Mouse (Mus musculus): Measurements from ENCODE around the gene Zfp651. TPM values are rescaled to one million over a fixed set of nuclear protein-coding genes. Genes with fewer than 3 reads are reported as not detected.

Gene Zfp651
- polyA plus RNA-seq, 1 experiment from 2014 or later, result 8.4 TPM

DNA sequence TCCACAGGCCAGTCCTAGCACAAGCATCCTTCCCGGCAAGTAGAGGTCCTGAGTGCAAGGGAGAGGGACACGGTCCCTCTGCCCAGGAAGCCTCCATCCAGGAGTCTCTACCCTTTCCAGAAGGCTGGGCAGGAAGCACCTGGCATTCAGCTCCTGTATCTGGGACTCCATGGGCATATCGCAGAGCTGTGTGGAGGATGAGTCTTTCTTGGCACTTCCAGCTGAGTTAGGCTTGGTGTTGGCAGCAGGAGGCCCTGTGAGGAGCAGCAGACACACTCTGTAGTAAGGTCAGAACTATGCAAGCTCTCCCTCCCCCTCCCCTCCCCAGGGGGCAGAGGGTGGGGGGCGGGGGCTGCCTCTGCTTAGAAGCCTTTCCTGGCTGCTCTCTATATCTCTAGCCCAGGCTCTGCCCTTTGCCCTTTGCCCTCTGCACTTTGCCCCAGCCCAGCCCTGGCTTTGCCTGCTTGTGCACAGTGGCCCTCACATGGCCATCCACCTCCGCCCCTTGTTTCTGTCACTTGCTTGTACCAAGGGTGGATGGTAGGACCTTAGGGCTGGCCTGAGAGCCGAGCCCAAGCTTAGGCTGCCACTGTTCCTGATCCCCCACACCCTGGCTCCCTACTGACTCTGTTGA is 39.9 kb downstream of the Zfp651 start:
- H3K9me3 ChIP-seq, result no peaks in the 10 kb centered on the region
- peak overlapping the region; percentile 50 for H3K27ac ChIP-seq
- DNase-seq (ENCODE audit: low spot score), result no peak
- no peaks in the 10 kb centered on the region for H3K36me3 ChIP-seq
- WGBS, result 33% methylated on average over 6 of the region's 6 CpGs
- H3K4me3 ChIP-seq, result no peak overlapping the region
- peaks cover 5% of the 10 kb centered on the region; the same call in 1 of the 2 replicates for H3K27me3 ChIP-seq (ENCODE audit: insufficient read depth, poor library complexity, severe bottlenecking)
- peaks cover 48% of the 10 kb centered on the region for H3K4me1 ChIP-seq (replicated peaks)

DNA sequence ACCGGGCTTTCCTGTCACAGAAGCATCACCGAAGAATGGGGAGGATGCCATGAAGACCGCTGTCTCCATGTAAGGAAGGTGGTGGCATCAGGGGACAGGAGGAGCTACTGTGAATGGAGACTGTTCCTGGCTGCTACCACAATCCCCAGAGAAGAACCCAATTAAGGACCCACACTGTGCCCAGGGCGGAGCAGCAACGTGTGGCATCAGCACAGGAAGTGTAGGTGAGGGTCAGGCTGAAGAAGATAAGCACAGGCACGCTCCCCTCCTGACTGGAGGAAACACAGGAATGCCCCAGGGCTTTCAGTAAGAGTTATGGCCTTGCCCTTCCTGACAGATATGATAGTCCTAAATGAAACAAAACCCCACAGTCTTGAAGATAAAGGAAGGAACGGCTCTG is 43.6 kb downstream of the Zfp651 start:
- no peaks in the 10 kb centered on the region for H3K9me3 ChIP-seq
- H3K27me3 ChIP-seq (ENCODE audit: insufficient read depth, poor library complexity, severe bottlenecking), result 0 out of 2 replicates have a peak, but pooled peaks cover 5% of the 10 kb centered on the region
- peak overlapping the region; percentile 13; the same call in 1 of the 2 replicates for H3K27ac ChIP-seq
- H3K4me3 ChIP-seq, result no peak overlapping the region
- peaks cover 67% of the 10 kb centered on the region for H3K4me1 ChIP-seq (replicated peaks)
- H3K36me3 ChIP-seq, result no peaks in the 10 kb centered on the region
- WGBS, result 73% methylated on average over 7 of the region's 7 CpGs
- DNase-seq (ENCODE audit: low spot score), result no peak

DNA sequence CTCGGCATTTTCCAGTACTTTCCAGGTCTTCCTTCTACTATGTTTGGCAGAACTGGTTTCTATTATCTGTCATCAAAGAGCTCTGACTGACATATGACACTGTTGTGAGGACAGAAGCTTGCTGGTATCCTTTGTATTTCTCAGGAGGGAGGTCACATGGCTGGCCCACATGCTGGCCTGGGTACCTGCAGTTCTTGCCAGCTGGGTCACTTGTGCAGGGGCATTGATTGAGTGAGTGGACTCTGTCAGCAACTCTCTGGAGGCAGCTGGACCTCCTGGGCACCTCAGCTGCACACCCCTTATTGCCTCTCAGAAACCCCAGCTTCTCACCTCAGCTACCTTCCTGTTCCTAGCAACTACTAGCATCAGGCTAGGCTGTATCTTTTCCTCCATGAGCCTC is 48.4 kb downstream of the Zfp651 start:
- peaks cover 73% of the 10 kb centered on the region for H3K4me1 ChIP-seq (replicated peaks)
- H3K36me3 ChIP-seq, result no peaks in the 10 kb centered on the region
- no peak overlapping the region for H3K4me3 ChIP-seq
- WGBS, result 39% methylated on average over 1 of the region's 1 CpGs
- peak overlapping the region; percentile 80 for H3K27ac ChIP-seq
- no peaks in the 10 kb centered on the region for H3K27me3 ChIP-seq (ENCODE audit: insufficient read depth, poor library complexity, severe bottlenecking)
- DNase-seq (ENCODE audit: low spot score), result no peak
- H3K9me3 ChIP-seq, result no peaks in the 10 kb centered on the region

DNA sequence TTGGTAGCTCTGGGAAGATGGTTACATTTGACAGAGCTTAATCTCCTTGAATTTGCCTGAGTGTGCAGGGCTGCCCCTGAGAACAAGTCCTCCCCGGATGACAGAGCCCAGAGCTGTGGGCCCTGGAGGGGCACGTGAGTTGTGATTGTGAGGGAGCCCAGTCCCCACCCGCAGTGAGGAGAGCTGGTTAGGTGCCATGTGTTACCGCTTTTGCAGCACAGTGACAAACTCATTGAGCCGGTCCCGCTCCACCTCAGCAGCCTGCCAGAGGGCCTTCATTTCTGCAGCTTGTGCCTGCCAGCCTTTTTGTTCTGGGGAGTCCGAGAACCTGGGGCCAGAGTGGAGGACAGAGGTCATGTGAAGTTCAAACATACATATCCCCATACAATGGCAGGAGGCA is 48.8 kb downstream of the Zfp651 start:
- peak overlapping the region; percentile 80 for H3K27ac ChIP-seq
- H3K9me3 ChIP-seq, result no peaks in the 10 kb centered on the region
- no peaks in the 10 kb centered on the region for H3K36me3 ChIP-seq
- WGBS, result 59% methylated on average over 7 of the region's 7 CpGs
- no peak overlapping the region for H3K4me3 ChIP-seq
- H3K27me3 ChIP-seq (ENCODE audit: insufficient read depth, poor library complexity, severe bottlenecking), result no peaks in the 10 kb centered on the region
- no peak for DNase-seq (ENCODE audit: low spot score)
- peaks cover 69% of the 10 kb centered on the region for H3K4me1 ChIP-seq (replicated peaks)

DNA sequence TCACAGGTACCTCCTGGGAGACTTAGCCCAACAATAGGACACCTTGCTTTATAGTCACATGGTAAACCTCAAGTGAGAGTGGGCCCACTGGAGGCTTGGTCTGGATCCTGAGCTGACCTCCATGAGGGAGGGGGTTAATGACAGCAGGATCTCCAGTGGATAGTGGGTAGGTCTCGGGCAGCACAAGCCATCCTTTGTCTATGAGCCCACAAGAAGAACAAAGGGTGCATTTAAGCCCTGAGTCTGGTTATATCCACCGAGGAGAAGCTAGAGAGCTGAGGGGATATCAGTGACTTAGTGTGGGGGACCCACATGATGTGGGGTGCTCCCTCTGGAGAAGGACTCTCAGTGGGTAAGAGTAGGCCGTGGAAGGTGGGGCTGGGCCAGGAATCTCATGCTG is 49.4 kb downstream of the Zfp651 start:
- peak overlapping the region; percentile 80 for H3K27ac ChIP-seq
- H3K9me3 ChIP-seq, result no peaks in the 10 kb centered on the region
- H3K36me3 ChIP-seq, result no peaks in the 10 kb centered on the region
- H3K27me3 ChIP-seq (ENCODE audit: insufficient read depth, poor library complexity, severe bottlenecking), result no peaks in the 10 kb centered on the region
- H3K4me3 ChIP-seq, result no peak overlapping the region
- no peak for DNase-seq (ENCODE audit: low spot score)
- WGBS, result 45% methylated on average over 3 of the region's 3 CpGs
- H3K4me1 ChIP-seq (replicated peaks), result peaks cover 66% of the 10 kb centered on the region

DNA sequence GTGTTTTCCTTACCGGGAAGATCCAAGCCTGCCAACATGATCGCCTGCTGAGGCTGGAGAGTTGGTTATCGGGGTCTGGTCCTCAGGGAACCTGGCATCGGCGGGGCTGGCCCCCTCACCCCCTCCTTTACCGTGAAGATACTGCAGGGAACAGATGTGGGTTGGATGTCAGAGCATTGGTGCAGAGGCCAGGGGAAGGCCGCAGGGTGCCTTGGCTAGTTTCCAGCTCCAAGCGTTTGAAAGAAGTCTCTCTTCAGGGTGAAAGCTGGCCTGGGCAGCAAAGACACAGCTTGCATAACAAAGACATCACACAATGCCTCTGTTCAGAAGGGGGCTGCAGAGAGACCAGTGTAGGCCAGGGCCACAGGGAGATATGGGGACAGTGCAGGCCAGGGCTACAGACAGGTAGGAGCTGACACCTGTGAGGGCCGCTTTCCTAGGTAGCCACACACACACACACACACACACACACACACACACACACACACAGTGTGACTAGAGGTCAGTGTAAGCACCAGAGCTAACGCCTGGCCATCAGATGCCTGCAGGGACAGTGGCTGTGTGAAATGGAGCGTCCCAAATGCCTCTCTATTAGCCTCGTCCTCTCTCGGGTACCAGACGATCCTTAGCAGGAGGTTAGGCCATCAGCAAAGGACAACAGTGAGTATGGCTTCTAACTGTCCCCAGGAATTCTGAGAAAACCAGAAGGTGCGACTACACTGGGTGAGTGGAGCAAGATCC is 51.1 kb downstream of the Zfp651 start:
- no peaks in the 10 kb centered on the region for H3K9me3 ChIP-seq
- peak; percentile 41 for DNase-seq (ENCODE audit: low spot score)
- H3K27ac ChIP-seq, result peak overlapping the region; percentile 80
- no peaks in the 10 kb centered on the region for H3K36me3 ChIP-seq
- H3K4me3 ChIP-seq, result peak overlapping the region; percentile 7; the same call in 1 of the 2 replicates
- 15% methylated on average over 15 of the region's 15 CpGs for WGBS
- no peaks in the 10 kb centered on the region for H3K27me3 ChIP-seq (ENCODE audit: insufficient read depth, poor library complexity, severe bottlenecking)
- H3K4me1 ChIP-seq (replicated peaks), result peaks cover 67% of the 10 kb centered on the region

DNA sequence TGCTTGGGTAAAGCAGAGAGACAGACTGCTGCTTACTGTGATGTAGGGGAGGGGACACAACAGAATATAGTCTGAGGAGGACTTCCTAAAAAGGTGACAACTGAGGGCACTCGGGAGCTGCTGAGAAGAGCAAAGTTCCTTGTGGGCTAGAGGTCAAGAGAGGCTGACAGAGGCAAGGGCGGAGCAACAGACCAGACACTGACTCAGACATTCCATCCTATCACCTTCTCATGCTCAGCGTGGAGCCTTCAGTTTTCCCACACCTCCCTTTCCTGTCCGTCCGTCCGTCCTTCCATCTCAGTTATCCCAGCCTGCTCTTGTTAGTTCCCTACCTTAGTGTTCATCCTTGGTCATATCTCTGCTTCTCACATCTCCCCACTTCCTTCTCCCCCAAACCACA is 56.1 kb downstream of the Zfp651 start:
- Histone ChIP-seq H3K4me3 (no peak overlapping the region), H3K36me3 (no peaks in the 10 kb centered on the region), H3K27me3 (ENCODE audit: insufficient read depth, poor library complexity, severe bottlenecking) (no peaks in the 10 kb centered on the region), H3K4me1 (replicated peaks) (peaks cover 24% of the 10 kb centered on the region), H3K9me3 (no peaks in the 10 kb centered on the region), H3K27ac (no peak overlapping the region)
- DNase-seq (ENCODE audit: low spot score), result no peak
- WGBS, result 64% methylated on average over 6 of the region's 6 CpGs

DNA sequence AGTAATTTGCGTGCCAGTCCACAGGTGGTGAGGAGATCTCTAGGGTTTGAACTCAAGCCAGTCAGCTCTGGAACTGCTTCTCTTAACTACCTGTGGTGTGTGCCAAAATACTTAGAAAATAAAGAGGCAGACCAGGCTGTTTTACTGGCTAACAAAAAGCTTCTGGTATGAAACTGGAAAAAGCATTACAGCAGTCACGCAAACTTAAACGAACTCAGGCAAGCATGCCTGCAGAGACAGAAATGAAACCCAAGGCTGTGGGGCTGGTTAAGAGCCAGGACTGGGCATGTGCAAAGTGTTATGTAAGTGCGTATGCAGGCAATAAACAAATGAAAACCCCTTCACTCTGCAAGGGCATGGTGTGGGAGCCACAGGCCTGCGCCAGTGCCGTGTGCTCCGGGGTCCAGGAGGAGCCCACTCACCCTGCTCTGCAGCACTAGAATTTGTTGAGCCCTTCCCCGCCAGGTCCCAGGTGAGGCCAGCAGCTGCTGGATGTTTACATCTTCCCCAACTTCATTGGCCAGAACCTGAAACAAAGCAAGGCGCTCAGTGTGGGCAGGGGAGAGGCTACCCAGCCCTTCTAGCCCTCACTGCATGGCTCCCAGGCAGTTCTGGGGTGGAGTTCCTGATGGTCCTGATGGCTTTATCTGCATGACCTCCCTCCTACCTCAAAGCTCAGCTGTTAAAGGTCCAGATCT is 60.1 kb downstream of the Zfp651 start:
- no peak overlapping the region for H3K4me3 ChIP-seq
- 82% methylated on average over 9 of the region's 9 CpGs for WGBS
- no peak for DNase-seq (ENCODE audit: low spot score)
- H3K36me3 ChIP-seq, result no peaks in the 10 kb centered on the region
- H3K27ac ChIP-seq, result no peak overlapping the region; the same call in 1 of the 2 replicates
- no peaks in the 10 kb centered on the region for H3K27me3 ChIP-seq (ENCODE audit: insufficient read depth, poor library complexity, severe bottlenecking)
- peaks cover 19% of the 10 kb centered on the region for H3K4me1 ChIP-seq (replicated peaks)
- H3K9me3 ChIP-seq, result no peaks in the 10 kb centered on the region

DNA sequence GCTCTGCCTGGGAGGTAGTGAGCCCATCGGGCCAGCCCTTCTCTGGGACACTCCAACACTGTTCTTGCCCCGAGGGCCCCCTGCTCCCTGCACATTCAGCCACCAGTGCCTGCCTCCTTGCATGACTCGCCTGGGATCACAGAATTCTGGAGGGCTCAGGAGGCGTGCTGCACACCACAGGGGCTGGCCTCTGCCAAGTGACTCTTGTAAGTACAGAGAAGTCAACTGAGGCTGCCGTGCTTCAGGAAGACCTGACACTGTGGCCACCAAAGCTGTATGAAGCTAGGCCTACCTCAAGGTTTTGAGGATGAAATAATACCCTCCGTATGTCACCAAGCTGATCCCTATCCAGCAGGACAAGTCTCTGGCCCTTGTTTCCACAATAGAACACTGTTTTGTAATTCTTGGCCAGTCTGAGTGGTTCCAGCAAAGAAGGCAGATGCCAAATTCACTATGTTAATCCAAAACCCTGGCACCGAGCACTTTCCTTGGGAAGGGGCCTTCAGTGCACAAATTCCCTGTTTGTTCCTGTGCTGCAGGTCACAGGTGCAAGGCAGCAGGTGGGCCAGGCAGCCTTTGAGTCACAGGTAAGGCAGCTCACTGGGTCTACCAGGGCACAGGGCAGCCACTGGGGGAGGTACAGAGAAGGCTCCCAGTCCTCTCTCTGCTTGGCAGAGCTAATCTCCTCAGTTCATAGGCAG is 60.8 kb downstream of the Zfp651 start:
- no peak overlapping the region; the same call in 1 of the 2 replicates for H3K27ac ChIP-seq
- no peak for DNase-seq (ENCODE audit: low spot score)
- 54% methylated on average over 7 of the region's 7 CpGs for WGBS

DNA sequence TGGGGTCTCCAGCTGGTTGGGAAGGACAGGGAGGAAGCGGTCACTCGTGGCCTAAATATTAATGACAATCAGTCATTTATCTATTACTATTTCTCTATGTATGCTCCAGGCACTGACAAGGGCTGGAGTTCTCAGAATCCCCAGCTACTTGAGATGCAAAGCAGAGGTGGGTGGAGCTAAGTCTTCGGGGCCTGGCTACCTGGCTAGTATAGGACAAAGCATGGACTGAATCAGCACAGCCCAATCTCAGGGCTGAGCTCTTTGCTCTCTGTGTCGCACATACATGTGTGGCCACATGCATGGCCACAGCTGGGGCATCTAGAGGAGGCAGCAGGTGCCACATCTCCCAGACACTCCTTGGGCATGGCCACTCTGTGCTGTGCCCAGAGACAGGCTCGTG is 61.6 kb downstream of the Zfp651 start:
- H3K36me3 ChIP-seq, result no peaks in the 10 kb centered on the region
- H3K27me3 ChIP-seq (ENCODE audit: insufficient read depth, poor library complexity, severe bottlenecking), result no peaks in the 10 kb centered on the region
- H3K27ac ChIP-seq, result no peak overlapping the region
- H3K9me3 ChIP-seq, result no peaks in the 10 kb centered on the region
- 80% methylated on average over 5 of the region's 5 CpGs for WGBS
- H3K4me1 ChIP-seq (replicated peaks), result peaks cover 14% of the 10 kb centered on the region
- DNase-seq (ENCODE audit: low spot score), result no peak
- no peak overlapping the region for H3K4me3 ChIP-seq

More for the DNA sequence above, 60.8 kb downstream of the Zfp651 start:
- H3K27me3 ChIP-seq (ENCODE audit: insufficient read depth, poor library complexity, severe bottlenecking), result no peaks in the 10 kb centered on the region
- H3K9me3 ChIP-seq, result no peaks in the 10 kb centered on the region
- H3K36me3 ChIP-seq, result no peaks in the 10 kb centered on the region
- H3K4me3 ChIP-seq, result no peak overlapping the region
- peaks cover 17% of the 10 kb centered on the region for H3K4me1 ChIP-seq (replicated peaks)
